Mouse (Mus musculus): ENCODE measurements at regions not wholly inside any gene's neighbourhood (a gene's known extent, or its start where the extent isn't known, plus 50 kb on each side); places are given as distances from the start of the nearest gene placed in this dataset.

GRCm38 (mm10) chr4:90437375-90438190 is 219.0 kb downstream of the Zfp352 start:
- peak; percentile 60 for DNase-seq (ENCODE audit: low spot score)

- no peak for DNase-seq (ENCODE audit: low spot score)
Measured at GRCm38 (mm10) chr4:90438191-90438922, 219.7 kb downstream of the Zfp352 start.

GRCm38 (mm10) chr4:90445268-90445667 is 226.6 kb downstream of the Zfp352 start:
- DNase-seq (ENCODE audit: low spot score), result no peak

GRCm38 (mm10) chr4:90452576-90452975 is 234.0 kb downstream of the Zfp352 start:
- no peak for DNase-seq (ENCODE audit: low spot score)

- DNase-seq (ENCODE audit: low spot score), result no peak
Measured at GRCm38 (mm10) chr4:90453029-90453428, 234.4 kb downstream of the Zfp352 start.

DNA sequence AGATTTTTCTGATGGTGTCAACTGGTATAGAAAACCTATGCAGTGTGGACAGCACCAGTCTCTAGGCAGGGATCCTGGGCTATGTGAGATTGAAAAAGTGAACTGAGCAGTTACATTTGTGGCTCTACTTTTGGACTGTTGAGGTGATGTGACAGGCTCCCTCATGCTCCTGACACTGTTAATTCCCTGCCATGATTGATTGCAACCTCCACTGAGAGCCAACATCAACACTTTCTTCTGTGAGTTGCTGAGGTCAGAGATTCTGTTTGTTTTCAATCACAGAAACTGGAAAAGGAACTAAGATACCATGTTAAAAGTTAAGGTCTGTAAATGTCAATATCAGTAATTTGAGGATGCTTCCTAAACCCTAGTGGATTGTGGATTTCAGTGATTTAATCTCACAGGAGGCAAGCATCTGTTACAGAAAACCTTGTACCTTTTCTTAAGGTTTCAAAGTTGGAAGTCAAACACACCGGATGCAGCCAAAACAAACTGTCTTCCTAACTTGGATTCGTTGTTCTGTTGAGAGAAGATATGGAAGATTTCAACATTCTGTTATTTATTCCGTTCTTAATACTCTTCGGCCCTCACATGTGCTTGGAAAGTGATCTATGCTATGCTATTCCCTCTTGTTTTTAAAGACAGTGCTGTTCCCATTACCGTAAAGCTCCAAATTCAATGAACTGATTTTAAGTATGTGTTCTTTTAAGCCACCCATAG is 278.4 kb downstream of the Zfp352 start:
- DNase-seq (ENCODE audit: low spot score), result no peak
